Mouse (Mus musculus) embryonic stem cell, embryonic (primary cell): ENCODE data around the gene Fmo5.

Experiments
- CTCF ChIA-PET, 4 experiments: fragments of 300-600 bp in 2 of 4; fragments of 350-600 bp in 2 of 4; sonication (Branson Sonifier 250); formaldehyde crosslinking; loops; one replicate each; lab custom pipeline; 2022; ENCODE audit warnings: inconsistent platforms in 2 of 4; lab: Charles Lee
- POLR2A ChIA-PET, 4 experiments: fragments of 300-600 bp in 2 of 4; fragments of 350-600 bp in 2 of 4; sonication (Branson Sonifier 250); formaldehyde crosslinking; loops; one replicate each; lab custom pipeline; 2022; ENCODE audit warnings: antibody characterized with exemption in 4 of 4, inconsistent platforms in 1 of 4; lab: Charles Lee

The Fmo5 gene

GRCm38 (mm10) chr3:97657655-97658411, 29.2 kb downstream of the Fmo5 start, which contains the start of gene Prkab2:
Gene Prkab2, plus strand, starts transcription at chr3:97658193.
- ChIA-PET CTCF (interaction anchor here in 3 of 4 experiments (0.6 to 1.1 kb wide), 5 partner anchors 9 to 266 kb away, joined by 3 to 7 read pairs (median 3); partner anchors contain the start of gene Chd1l (in 1 of the 3)), POLR2A (interaction anchor here in 3 of 4 experiments (0.8 to 2.6 kb wide), 14 partner anchors 9 to 244 kb away, joined by 3 to 17 read pairs (median 4); partner anchors contain the start of genes Chd1l (in 1 of the 3), Fmo5 (in 1 of the 3) and Sec22b (in 1 of the 3))

DNA sequence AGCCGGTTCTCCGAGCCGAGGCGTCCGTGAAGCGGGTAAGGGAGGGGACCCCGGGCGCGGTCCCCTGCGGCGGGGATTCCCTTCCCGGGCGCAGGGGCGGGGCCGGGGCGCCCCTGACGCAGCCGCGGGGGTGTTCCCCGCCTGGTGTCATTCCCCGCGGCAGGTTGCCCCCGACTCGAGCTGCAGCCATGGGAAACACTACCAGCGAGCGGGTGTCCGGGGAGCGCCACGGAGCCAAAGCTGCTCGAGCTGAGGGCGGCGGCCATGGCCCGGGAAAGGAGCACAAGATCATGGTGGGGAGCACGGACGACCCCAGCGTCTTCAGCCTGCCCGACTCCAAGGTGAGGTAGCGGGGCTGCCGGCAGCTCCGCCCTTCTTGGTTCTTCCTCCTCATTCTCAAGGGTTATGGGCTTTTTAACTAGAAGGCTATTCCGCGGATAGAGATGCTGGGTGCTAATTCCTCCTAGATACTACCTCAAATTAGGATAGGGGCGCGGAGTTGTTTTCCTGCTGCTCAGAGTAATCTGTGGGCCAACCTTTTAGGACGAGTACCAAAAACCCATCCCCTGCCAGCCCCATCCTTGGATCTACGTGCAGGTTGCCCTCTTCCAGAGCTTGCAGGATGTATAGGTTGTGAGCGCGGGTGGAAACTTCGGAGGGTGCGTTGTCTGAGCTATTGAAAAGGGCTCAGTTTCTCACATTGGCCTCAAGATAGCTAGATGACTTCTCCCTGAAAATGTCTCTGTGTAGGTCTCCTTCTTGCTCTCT, 30.0 kb downstream of the Fmo5 start:
- ChIA-PET POLR2A (interaction anchor here (0.6 to 2.6 kb wide), 19 partner anchors 9 to 431 kb away, joined by 3 to 17 read pairs (median 4); partner anchors contain the start of genes Chd1l (in 2 of the 4), Fmo5 (in 2 of the 4) and Sec22b (in 2 of the 4)), CTCF (interaction anchor here in 3 of 4 experiments (0.6 to 1.1 kb wide), 7 partner anchors 9 to 704 kb away, joined by 3 to 7 read pairs (median 3); partner anchors contain the start of gene Chd1l (in 1 of the 3))

GRCm38 (mm10) chr3:97659746-97660145, 31.1 kb downstream of the Fmo5 start:
- ChIA-PET CTCF (no interaction called here), POLR2A (interaction anchor here in 3 of 4 experiments (0.9 to 2.6 kb wide), 5 partner anchors 9 to 241 kb away, joined by 3 to 17 read pairs (median 4); partner anchors contain the start of genes Fmo5 (in 2 of the 3), Chd1l (in 1 of the 3) and Sec22b (in 1 of the 3))

GRCm38 (mm10) chr3:97661206-97661605, 32.6 kb downstream of the Fmo5 start:
- CTCF ChIA-PET: interaction anchor here in 2 of 4 experiments (1.3 to 1.7 kb wide), 2 partner anchors 21 kb away, joined by 3 to 4 read pairs; no protein-coding TSS in a partner anchor
- POLR2A ChIA-PET: interaction anchor here in 1 of 4 experiments (0.6 to 1.4 kb wide), 3 partner anchors 9 to 447 kb away, joined by 3 to 4 read pairs (median 3); no protein-coding TSS in a partner anchor

GRCm38 (mm10) chr3:97665525-97665924, 36.9 kb downstream of the Fmo5 start:
- ChIA-PET POLR2A (no interaction called here), CTCF (interaction anchor here in 1 of 4 experiments (0.7 kb wide), 1 partner anchor 15 kb away, joined by 3 read pairs; no protein-coding TSS in a partner anchor)

DNA sequence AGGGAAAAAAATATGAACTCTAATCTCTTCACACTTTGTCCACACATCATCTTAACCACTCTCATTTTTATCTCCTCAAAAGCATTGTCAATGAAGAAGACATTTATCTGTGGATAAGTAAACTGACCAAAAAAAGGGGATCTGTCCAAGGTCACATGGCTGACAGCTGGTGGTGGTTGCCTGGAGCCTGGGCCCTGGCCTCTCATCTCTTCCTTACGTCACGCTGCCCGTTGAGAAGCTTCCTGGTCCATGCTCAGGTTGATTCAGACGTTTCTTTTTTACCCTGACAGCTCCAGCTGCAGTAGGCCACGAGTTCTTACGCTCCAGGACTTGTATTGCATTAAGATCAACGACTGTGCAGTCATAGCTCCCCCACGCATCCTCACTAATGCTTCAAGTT, 37.5 kb downstream of the Fmo5 start:
- CTCF ChIA-PET: no interaction called here

DNA sequence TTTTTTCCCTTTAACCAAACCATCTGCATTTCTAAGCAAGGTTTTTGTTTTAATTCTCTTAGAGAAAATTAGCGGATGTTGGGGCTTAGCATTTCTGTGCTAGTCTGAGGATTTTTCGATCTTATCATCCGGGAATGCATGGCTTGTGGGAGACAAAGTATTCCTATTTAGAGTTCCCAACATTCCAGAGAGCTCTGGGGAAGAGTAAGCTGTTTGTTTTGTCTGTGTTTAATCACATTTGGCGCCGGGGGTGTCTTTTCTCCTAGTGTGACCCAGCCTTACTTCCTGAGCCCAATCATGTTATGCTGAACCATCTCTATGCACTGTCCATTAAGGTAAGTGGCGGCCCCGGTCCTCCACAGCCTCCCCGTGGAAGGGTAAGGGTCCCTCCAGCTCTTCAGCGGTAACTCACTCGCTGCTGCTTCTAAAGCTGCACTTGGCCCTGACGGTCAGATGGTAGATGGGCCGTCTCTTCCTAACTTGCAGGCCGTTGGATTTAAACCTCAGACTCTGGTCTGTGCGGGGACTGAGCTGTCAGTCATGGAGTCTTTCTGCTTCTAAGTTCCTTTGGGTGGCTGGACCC, 38.6 kb downstream of the Fmo5 start:
- POLR2A ChIA-PET: interaction anchor here in 2 of 4 experiments (0.6 to 4.1 kb wide), 6 partner anchors 8 to 71 kb away, joined by 3 to 17 read pairs (median 5); partner anchors contain the start of gene Prkab2 (in 2 of the 2)
- CTCF ChIA-PET: interaction anchor here in 2 of 4 experiments (1.3 kb wide), 2 partner anchors 14 kb away, joined by 3 to 4 read pairs; no protein-coding TSS in a partner anchor

More for the DNA sequence above, 37.5 kb downstream of the Fmo5 start:
- POLR2A ChIA-PET: interaction anchor here in 1 of 4 experiments (0.6 kb wide), 1 partner anchor 1573 kb away, joined by 5 read pairs; no protein-coding TSS in a partner anchor

- ChIA-PET CTCF (no interaction called here), POLR2A (no interaction called here)
Observed at GRCm38 (mm10) chr3:97674644-97675110, 46.1 kb downstream of the Fmo5 start, which contains the start of gene Gm17651. Gene Gm17651, minus strand, starts transcription at chr3:97674694.

DNA sequence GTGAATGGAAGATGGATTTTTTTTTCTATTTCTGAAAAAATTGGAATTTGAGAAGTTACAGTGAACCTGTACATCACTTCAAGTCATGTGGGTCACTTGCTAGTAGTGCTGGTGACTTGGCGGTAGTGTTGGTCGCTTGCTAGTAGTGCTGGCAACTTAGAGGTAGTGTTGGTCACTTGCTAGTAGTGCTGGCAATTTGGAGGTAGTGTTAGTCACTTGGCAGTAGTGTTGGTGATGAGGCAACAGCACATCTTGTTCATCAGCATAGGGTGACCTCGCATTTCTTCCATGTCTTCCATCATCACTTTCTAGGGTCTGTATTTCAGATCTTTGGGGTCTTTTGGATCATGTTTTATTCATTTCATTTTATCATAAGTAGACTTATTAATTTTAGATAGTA, 47.5 kb downstream of the Fmo5 start:
- ChIA-PET POLR2A (no interaction called here), CTCF (no interaction called here)

DNA sequence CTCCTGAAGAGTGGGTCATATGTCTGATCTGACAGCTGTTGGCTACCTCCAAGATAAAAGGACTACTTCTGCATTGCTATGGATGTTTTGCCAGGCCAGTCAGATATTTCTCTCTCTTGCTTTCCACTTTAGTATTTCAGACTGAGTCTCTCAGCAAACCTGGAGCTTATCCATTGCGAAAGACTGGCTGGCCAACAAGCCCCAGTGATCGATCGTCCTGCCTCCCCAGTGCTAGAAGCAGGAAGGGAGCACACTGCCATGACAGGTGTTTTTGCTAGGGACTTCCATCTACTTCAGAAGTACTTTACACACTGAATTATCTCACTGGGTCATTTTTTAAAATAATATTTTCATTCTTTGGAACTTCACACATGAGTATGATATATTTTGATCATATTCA, 49.8 kb downstream of the Fmo5 start:
- CTCF ChIA-PET: interaction anchor here in 1 of 4 experiments (0.6 kb wide), 1 partner anchor 742 kb away, joined by 6 read pairs; no protein-coding TSS in a partner anchor
- POLR2A ChIA-PET: interaction anchor here in 1 of 4 experiments (0.9 to 2.2 kb wide), 2 partner anchors 11 to 126 kb away, joined by 3 to 7 read pairs; no protein-coding TSS in a partner anchor

- POLR2A ChIA-PET: interaction anchor here in 3 of 4 experiments (1.1 to 2.5 kb wide), 7 partner anchors 22 to 199 kb away, joined by 3 to 10 read pairs (median 4); partner anchors contain the start of gene Prkab2 (in 1 of the 3)
- CTCF ChIA-PET: interaction anchor here (0.5 to 3.7 kb wide), 31 partner anchors 10 to 669 kb away, joined by 3 to 36 read pairs (median 5); partner anchors contain the start of genes Pde4dip (in 2 of the 4) and Sec22b (in 1 of the 4)
Observed at GRCm38 (mm10) chr3:97680631-97681320, 52.2 kb downstream of the Fmo5 start.

- CTCF ChIA-PET: interaction anchor here (0.5 to 3.7 kb wide), 82 partner anchors 10 to 669 kb away, joined by 3 to 36 read pairs (median 4); partner anchors contain the start of genes Pde4dip (in 3 of the 4), Sec22b (in 3 of the 4), Chd1l (in 1 of the 4) and Fmo5 (in 1 of the 4)
- POLR2A ChIA-PET: interaction anchor here in 3 of 4 experiments (0.6 to 2.5 kb wide), 17 partner anchors 11 to 220 kb away, joined by 3 to 10 read pairs (median 3); partner anchors contain the start of genes Sec22b (in 2 of the 3) and Prkab2 (in 1 of the 3)
Observed at GRCm38 (mm10) chr3:97681321-97682158, 52.9 kb downstream of the Fmo5 start.

- POLR2A ChIA-PET: interaction anchor here in 3 of 4 experiments (0.8 to 2.5 kb wide), 15 partner anchors 10 to 219 kb away, joined by 3 to 10 read pairs (median 3); partner anchors contain the start of genes Prkab2 (in 1 of the 3) and Sec22b (in 1 of the 3)
- CTCF ChIA-PET: interaction anchor here (0.5 to 3.7 kb wide), 74 partner anchors 9 to 668 kb away, joined by 3 to 36 read pairs (median 4); partner anchors contain the start of genes Pde4dip (in 3 of the 4), Sec22b (in 3 of the 4), Chd1l (in 1 of the 4) and Fmo5 (in 1 of the 4)
Observed at GRCm38 (mm10) chr3:97682159-97682502, 53.5 kb downstream of the Fmo5 start.

- ChIA-PET CTCF (interaction anchor here in 3 of 4 experiments (1.1 to 3.7 kb wide), 19 partner anchors 9 to 544 kb away, joined by 3 to 36 read pairs (median 7); partner anchors contain the start of gene Sec22b (in 1 of the 3)), POLR2A (interaction anchor here in 3 of 4 experiments (1.0 to 2.5 kb wide), 8 partner anchors 15 to 185 kb away, joined by 3 to 8 read pairs (median 5); partner anchors contain the start of gene Prkab2 (in 1 of the 3))
Observed at GRCm38 (mm10) chr3:97682576-97682975, 54.0 kb downstream of the Fmo5 start.
